Mouse (Mus musculus) neural tube, embryonic 15.5 days (tissue): ENCODE data around the gene Tesk1. TPM values are rescaled to one million over a fixed set of nuclear protein-coding genes. Genes with fewer than 3 reads are reported as not detected.
A peak's percentile ranks its signal among the peaks of the same experiment; 100 is the strongest.

Experiments used
- ATAC-seq: fragments of 200-750 bp; cut with Nextera tagmentation; 2 replicates; pipeline ENCODE4 v1.8.0; 2017; ENCODE audit warnings: mild to moderate bottlenecking, moderate TSS enrichment, moderate library complexity; ENCODE audit not compliant: low FRiP score
- H3K27ac ChIP-seq: fragments of 300-500 bp; sonication (generic); replicated peaks from 2 replicates; pipeline ENCODE4 v1.5.1; 2015; ENCODE audit warnings: mild to moderate bottlenecking, inconsistent platforms
- H3K27me3 ChIP-seq: fragments of 300-500 bp; sonication (generic); replicated peaks from 2 replicates; pipeline ENCODE4 v1.6.1; 2015; ENCODE audit warnings: inconsistent platforms
- H3K36me3 ChIP-seq: fragments of 300-500 bp; sonication (generic); 2 replicates; pipeline ENCODE4 v1.6.1; 2015; ENCODE audit warnings: inconsistent platforms
- H3K4me1 ChIP-seq: fragments of 300-500 bp; sonication (generic); 2 replicates; pipeline ENCODE4 v1.6.1; 2015; ENCODE audit warnings: inconsistent platforms
- H3K4me2 ChIP-seq: fragments of 300-500 bp; sonication (generic); 2 replicates; pipeline ENCODE4 v1.6.1; 2015; ENCODE audit warnings: inconsistent platforms, mild to moderate bottlenecking, moderate library complexity
- H3K4me3 ChIP-seq: fragments of 300-500 bp; sonication (generic); replicated peaks from 2 replicates; pipeline ENCODE4 v1.5.1; 2015; ENCODE audit warnings: mild to moderate bottlenecking, inconsistent platforms
- H3K9ac ChIP-seq: fragments of 300-500 bp; sonication (generic); replicated peaks from 2 replicates; pipeline ENCODE4 v1.6.1; 2015; ENCODE audit warnings: mild to moderate bottlenecking, inconsistent platforms
- H3K9me3 ChIP-seq: fragments of 300-500 bp; sonication (generic); replicated peaks from 2 replicates; pipeline ENCODE4 v1.6.1; 2016; ENCODE audit warnings: inconsistent platforms
- WGBS: fragments of 180-500 bp; shearing (Covaris S2); methylation state at CpG from one replicate; pipeline ENCODE4 v1.1.7; 2015; ENCODE audit warnings: mixed read lengths; 5-methylcytosine and 5-hydroxymethylcytosine counted together
- polyA plus RNA-seq: library from polyadenylated mRNA; unstranded; fragments of >200 nt; fragmentation: Nextera tagmentation; extraction: Ambion mirVana; gene quantifications from 2 replicates; pipeline ENCODE4 v1.2.1, GENCODE M21; 2015

The Tesk1 gene
- polyA plus RNA-seq, 1 experiment from 2014 or later: 14.1 TPM

- Histone ChIP-seq H3K4me1 (peaks cover 51% of the 10 kb centered on the region), H3K9ac (peak overlapping the region; percentile 89), H3K27ac (peak overlapping the region; percentile 99), H3K9me3 (no peaks in the 10 kb centered on the region), H3K36me3 (no peaks in the 10 kb centered on the region), H3K4me3 (peak overlapping the region; percentile 70), H3K4me2 (peak overlapping the region; percentile 81), H3K27me3 (no peaks in the 10 kb centered on the region)
- WGBS: 2% methylated on average over 28 of the region's 28 CpGs
- ATAC-seq: peak; percentile 95
Observed at GRCm38 (mm10) chr4:43406162-43406971, 35.4 kb upstream of the Tesk1 start.

GRCm38 (mm10) chr4:43407071-43407920 lies 34.4 kb upstream of the Tesk1 start:
- WGBS: 47% methylated on average over 12 of the region's 12 CpGs
- Histone ChIP-seq H3K4me3 (peak overlapping the region; percentile 70), H3K36me3 (no peaks in the 10 kb centered on the region; the same call in 1 of the 2 replicates), H3K9me3 (no peaks in the 10 kb centered on the region), H3K9ac (peak overlapping the region; percentile 89), H3K4me1 (peaks cover 53% of the 10 kb centered on the region), H3K4me2 (peak overlapping the region; percentile 81), H3K27ac (peak overlapping the region; percentile 99), H3K27me3 (no peaks in the 10 kb centered on the region)
- ATAC-seq: peak; percentile 70

- no peak overlapping the region for H3K27ac ChIP-seq
- no peaks in the 10 kb centered on the region for H3K9me3 ChIP-seq
- H3K4me3 ChIP-seq: no peak overlapping the region
- H3K27me3 ChIP-seq: no peaks in the 10 kb centered on the region
- peaks cover 52% of the 10 kb centered on the region for H3K36me3 ChIP-seq
- H3K4me2 ChIP-seq: no peak overlapping the region
- ATAC-seq: 0 out of 2 replicates have a peak, but pooled peaks have one; percentile 4
- WGBS: 93% methylated on average over 14 of the region's 14 CpGs
- H3K4me1 ChIP-seq: peaks cover 43% of the 10 kb centered on the region
- no peak overlapping the region for H3K9ac ChIP-seq
Observed at GRCm38 (mm10) chr4:43414761-43415160, 27.0 kb upstream of the Tesk1 start.

GRCm38 (mm10) chr4:43415221-43416070 lies 26.3 kb upstream of the Tesk1 start:
- Histone ChIP-seq H3K9me3 (no peaks in the 10 kb centered on the region), H3K4me2 (no peak overlapping the region), H3K4me3 (no peak overlapping the region), H3K4me1 (peaks cover 42% of the 10 kb centered on the region), H3K36me3 (peaks cover 56% of the 10 kb centered on the region), H3K27ac (no peak overlapping the region), H3K9ac (no peak overlapping the region), H3K27me3 (no peaks in the 10 kb centered on the region)
- no peak for ATAC-seq
- WGBS: 94% methylated on average over 29 of the region's 29 CpGs

- Histone ChIP-seq H3K4me1 (peaks cover 40% of the 10 kb centered on the region), H3K4me2 (no peak overlapping the region), H3K9me3 (no peaks in the 10 kb centered on the region), H3K4me3 (no peak overlapping the region), H3K27ac (no peak overlapping the region), H3K9ac (no peak overlapping the region), H3K27me3 (no peaks in the 10 kb centered on the region), H3K36me3 (peaks cover 56% of the 10 kb centered on the region)
- 96% methylated on average over 22 of the region's 22 CpGs for WGBS
- ATAC-seq: no peak
Observed at GRCm38 (mm10) chr4:43416071-43416490, 25.7 kb upstream of the Tesk1 start.

- no peaks in the 10 kb centered on the region for H3K9me3 ChIP-seq
- H3K4me2 ChIP-seq: no peak overlapping the region
- peaks cover 33% of the 10 kb centered on the region for H3K4me1 ChIP-seq
- H3K9ac ChIP-seq: no peak overlapping the region
- H3K4me3 ChIP-seq: no peak overlapping the region
- H3K27ac ChIP-seq: no peak overlapping the region
- peaks cover 65% of the 10 kb centered on the region for H3K36me3 ChIP-seq
- no peak for ATAC-seq
- 78% methylated on average over 16 of the region's 16 CpGs for WGBS
- H3K27me3 ChIP-seq: peaks cover 7% of the 10 kb centered on the region; the same call in 1 of the 2 replicates
Observed at GRCm38 (mm10) chr4:43417269-43418062, 24.3 kb upstream of the Tesk1 start.

GRCm38 (mm10) chr4:43418450-43418849 lies 23.3 kb upstream of the Tesk1 start:
- WGBS: 79% methylated on average over 4 of the region's 4 CpGs
- no peak for ATAC-seq
- Histone ChIP-seq H3K4me2 (no peak overlapping the region), H3K27me3 (peaks cover 16% of the 10 kb centered on the region), H3K9ac (no peak overlapping the region), H3K27ac (peak overlapping the region; percentile 13; the same call in 1 of the 2 replicates), H3K4me3 (no peak overlapping the region), H3K36me3 (peaks cover 75% of the 10 kb centered on the region), H3K9me3 (no peaks in the 10 kb centered on the region), H3K4me1 (peaks cover 30% of the 10 kb centered on the region)

- peaks cover 81% of the 10 kb centered on the region for H3K36me3 ChIP-seq
- 0 out of 2 replicates have a peak overlapping the region, but pooled peaks have one; percentile 13 for H3K27ac ChIP-seq
Observed at GRCm38 (mm10) chr4:43418973-43419656, 22.6 kb upstream of the Tesk1 start.

GRCm38 (mm10) chr4:43419801-43420281 lies 21.9 kb upstream of the Tesk1 start:
- 0 out of 2 replicates have a peak overlapping the region, but pooled peaks have one; percentile 13 for H3K27ac ChIP-seq
- no peak for ATAC-seq
- peaks cover 30% of the 10 kb centered on the region for H3K27me3 ChIP-seq
- peaks cover 82% of the 10 kb centered on the region for H3K36me3 ChIP-seq
- no peaks in the 10 kb centered on the region for H3K9me3 ChIP-seq
- no peak overlapping the region for H3K4me2 ChIP-seq
- H3K4me1 ChIP-seq: peaks cover 27% of the 10 kb centered on the region
- no peak overlapping the region for H3K4me3 ChIP-seq
- WGBS: 75% methylated on average over 9 of the region's 9 CpGs
- no peak overlapping the region for H3K9ac ChIP-seq

More at GRCm38 (mm10) chr4:43418973-43419656, 22.6 kb upstream of the Tesk1 start:
- Histone ChIP-seq H3K27me3 (peaks cover 23% of the 10 kb centered on the region), H3K4me2 (no peak overlapping the region), H3K9ac (no peak overlapping the region), H3K4me1 (peaks cover 28% of the 10 kb centered on the region), H3K4me3 (no peak overlapping the region), H3K9me3 (no peaks in the 10 kb centered on the region)
- WGBS: 57% methylated on average over 15 of the region's 15 CpGs
- ATAC-seq: no peak

GRCm38 (mm10) chr4:43420305-43420704 lies 21.4 kb upstream of the Tesk1 start:
- no peak for ATAC-seq
- 0 out of 2 replicates have a peak overlapping the region, but pooled peaks have one; percentile 13 for H3K27ac ChIP-seq

More at GRCm38 (mm10) chr4:43420305-43420704, 21.4 kb upstream of the Tesk1 start:
- Histone ChIP-seq H3K9me3 (no peaks in the 10 kb centered on the region), H3K4me1 (peaks cover 26% of the 10 kb centered on the region), H3K4me2 (no peak overlapping the region), H3K36me3 (peaks cover 82% of the 10 kb centered on the region), H3K4me3 (no peak overlapping the region), H3K9ac (no peak overlapping the region), H3K27me3 (peaks cover 35% of the 10 kb centered on the region)
- WGBS: 5% methylated on average over 6 of the region's 6 CpGs
